Mouse (Mus musculus): Measurements from ENCODE around the gene 1700066M21Rik.

DNA sequence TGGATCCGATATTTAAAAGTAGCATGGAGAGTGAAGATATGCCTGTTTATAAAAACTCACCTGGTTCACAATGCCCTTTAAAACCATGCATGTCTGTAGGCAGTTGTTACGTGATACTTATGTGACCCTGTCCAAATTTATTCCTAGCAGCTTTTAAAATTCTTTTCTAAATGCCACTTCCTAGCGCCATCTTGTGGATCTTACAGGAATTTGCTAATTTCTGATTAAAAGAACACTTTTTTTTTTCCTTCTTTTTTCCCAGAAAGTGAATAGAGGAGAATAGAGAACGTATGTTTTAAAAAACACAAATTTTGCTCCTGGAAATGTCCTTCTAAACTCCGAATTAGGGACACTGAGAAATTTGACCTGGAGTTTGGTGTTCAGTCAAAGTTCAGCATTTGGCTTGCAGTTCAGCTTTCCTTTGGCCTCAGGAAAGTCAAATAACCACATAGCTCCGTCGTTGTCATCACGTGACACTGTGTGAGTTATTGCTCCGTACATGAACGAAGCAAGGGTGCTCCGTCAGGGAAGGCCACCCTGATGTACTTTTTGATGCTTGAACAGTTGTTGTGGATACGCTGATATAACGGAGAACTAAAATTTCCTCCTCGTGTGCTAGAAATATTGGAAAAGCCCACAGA is 38.1 kb upstream of the 1700066M21Rik start:
- TF ChIP-seq MAZ (IDR thresholded peaks at IDR 0.05; ENCODE audit: low read depth, low read length) (no peak), USF2 (IDR thresholded peaks at IDR 0.05; ENCODE audit: borderline replicate concordance in 1 of 2, insufficient read depth in 1 of 2, low read depth in 1 of 2, low read length in 2 of 2) (no peak), USF1 (IDR thresholded peaks at IDR 0.05; ENCODE audit: low read depth, low read length) (peak; percentile 39; the same call in 1 of the 2 replicates), POLR2A (IDR thresholded peaks at IDR 0.05; ENCODE audit: control insufficient read depth in 1 of 2, insufficient read depth in 1 of 2, low read depth in 1 of 2, low read length in 2 of 2, poor library complexity in 1 of 2) (no peak), EP300 (IDR thresholded peaks at IDR 0.05; ENCODE audit: low read depth in 1 of 2, low read length in 2 of 2) (no peak), CTCF (IDR thresholded peaks at IDR 0.05 in 2 of 3, conservative IDR thresholded peaks at IDR 0.05 in 1 of 3; ENCODE audit: control insufficient read depth in 1 of 3, insufficient read depth in 1 of 3, low read depth in 2 of 3, low read length in 3 of 3, poor library complexity in 1 of 3, severe bottlenecking in 1 of 3) (peak; percentile 10 to 65 (median 40); a peak in 4 of 6 replicates), RCOR1 (IDR thresholded peaks at IDR 0.05; ENCODE audit: low read depth, low read length) (no peak), CHD2 (IDR thresholded peaks at IDR 0.05; ENCODE audit: low read length) (no peak), TAL1 (IDR thresholded peaks at IDR 0.05; ENCODE audit: low read length) (no peak), JUND (IDR thresholded peaks at IDR 0.05; ENCODE audit: low read depth, low read length) (no peak), ETS1 (IDR thresholded peaks at IDR 0.05; ENCODE audit: low read depth, low read length) (no peak), GATA1 (IDR thresholded peaks at IDR 0.05; ENCODE audit: low read depth, low read length) (no peak), ZC3H11A (IDR thresholded peaks at IDR 0.05; ENCODE audit: low read depth, low read length) (no peak)
